Mouse (Mus musculus): Measurements from ENCODE around the gene Zscan2.

Gene Zscan2

DNA sequence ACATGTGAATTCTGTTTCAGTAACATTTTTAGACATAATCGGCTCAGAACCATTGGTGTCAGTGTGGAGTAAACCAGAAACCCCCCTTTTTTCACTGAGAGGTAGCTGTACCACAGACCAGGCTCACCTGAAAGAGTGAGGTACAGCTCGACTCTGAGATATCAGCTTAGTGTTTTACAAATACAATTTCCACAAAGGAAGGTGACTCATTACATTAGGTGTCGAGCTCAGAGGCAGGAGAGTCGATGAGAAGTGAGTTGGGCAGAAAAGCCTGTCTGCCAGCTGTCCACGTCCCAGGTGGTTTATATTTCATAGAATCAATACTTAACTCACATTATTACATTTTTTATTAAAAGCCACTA, 58.9 kb downstream of the Zscan2 start:
- DNase-seq (ENCODE audit: low read depth, low spot score) = no peak

DNA sequence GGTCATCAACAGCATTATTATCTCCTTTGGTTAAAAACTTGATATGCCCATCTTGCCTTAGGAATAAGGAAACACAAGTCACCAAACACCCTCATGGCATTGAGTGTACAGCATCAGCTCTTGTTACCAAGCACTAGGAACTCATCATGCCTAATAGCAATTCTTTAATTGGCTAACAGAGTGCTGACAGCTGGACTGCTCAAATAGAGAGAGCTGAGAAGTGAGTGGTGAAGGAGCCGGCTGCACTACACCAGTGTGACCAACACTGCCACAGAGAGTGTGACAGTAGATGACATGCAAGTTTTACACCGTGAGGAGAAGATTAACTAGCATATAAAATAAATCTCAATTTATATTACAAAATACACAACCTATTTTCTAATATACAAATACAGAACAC, 62.4 kb downstream of the Zscan2 start:
- DNase-seq (ENCODE audit: low read depth, low spot score) = no peak

Data from ZHBTc4 (cell line).